Mouse (Mus musculus): ENCODE measurements around the gene Tbc1d22b. TPM values are rescaled to one million over a fixed set of nuclear protein-coding genes. Genes with fewer than 3 reads are reported as not detected.

Gene Tbc1d22b
- polyA plus RNA-seq, 1 experiment from 2014 or later, result 20.9 TPM

- no peak overlapping the region for H3K27ac ChIP-seq (ENCODE audit: low read depth, low read length)
- no peaks in the 10 kb centered on the region for H3K9me3 ChIP-seq (ENCODE audit: control insufficient read depth, low read length)
- no peaks in the 10 kb centered on the region for H3K36me3 ChIP-seq (ENCODE audit: control insufficient read depth, insufficient read depth, low read length)
- H3K27me3 ChIP-seq (ENCODE audit: control insufficient read depth, insufficient read depth, low read length), result no peaks in the 10 kb centered on the region
- H3K4me2 ChIP-seq (ENCODE audit: low read depth, low read length, severe bottlenecking), result no peak overlapping the region
- ATAC-seq (replicated peaks; ENCODE audit: low FRiP score) (no peak), DNase-seq (ENCODE audit: low spot score) (no peak)
- H3K9ac ChIP-seq (ENCODE audit: low read length), result no peak overlapping the region
- no peak overlapping the region for H3K4me3 ChIP-seq (ENCODE audit: low read depth, low read length)
- 76% methylated on average over 10 of the region's 10 CpGs for WGBS
- H3K4me1 ChIP-seq (replicated peaks; ENCODE audit: control insufficient read depth, insufficient read depth, low read length), result no peaks in the 10 kb centered on the region
These were observed 17.7 kb upstream of the Tbc1d22b start for GRCm38 (mm10) chr17:29531757-29532384.

DNA sequence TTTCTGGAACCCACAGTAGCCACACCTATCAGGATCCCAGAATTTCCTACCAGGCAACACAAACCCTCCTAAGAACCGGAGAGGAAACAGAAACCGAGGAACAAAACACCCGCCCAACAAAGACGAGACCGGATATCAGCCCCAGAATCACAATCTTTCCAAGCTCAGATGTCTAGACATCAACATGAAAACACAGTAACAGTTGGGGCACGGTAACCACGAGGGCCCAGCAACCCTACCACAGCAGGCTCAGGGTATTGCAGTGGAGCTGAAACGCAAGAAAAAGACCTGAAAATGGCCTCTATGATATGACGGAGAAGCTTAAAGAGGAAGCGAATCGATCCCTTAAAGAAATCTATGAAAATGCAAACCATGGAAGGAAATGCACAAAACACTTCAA lies 15.7 kb upstream of the Tbc1d22b start:
- ATAC-seq (replicated peaks; ENCODE audit: low FRiP score) (no peak), DNase-seq (ENCODE audit: low spot score) (no peak)
- Histone ChIP-seq H3K36me3 (ENCODE audit: control insufficient read depth, insufficient read depth, low read length) (no peaks in the 10 kb centered on the region), H3K9me3 (ENCODE audit: control insufficient read depth, low read length) (no peaks in the 10 kb centered on the region), H3K9ac (ENCODE audit: low read length) (no peak overlapping the region), H3K27me3 (ENCODE audit: control insufficient read depth, insufficient read depth, low read length) (no peaks in the 10 kb centered on the region), H3K4me3 (ENCODE audit: low read depth, low read length) (no peak overlapping the region), H3K27ac (ENCODE audit: low read depth, low read length) (no peak overlapping the region), H3K4me1 (replicated peaks; ENCODE audit: control insufficient read depth, insufficient read depth, low read length) (no peaks in the 10 kb centered on the region), H3K4me2 (ENCODE audit: low read depth, low read length, severe bottlenecking) (no peak overlapping the region)
- WGBS, result 92% methylated on average over 11 of the region's 11 CpGs

GRCm38 (mm10) chr17:29540426-29540825 lies 9.2 kb upstream of the Tbc1d22b start:
- DNase-seq (ENCODE audit: low spot score) (no peak), ATAC-seq (replicated peaks; ENCODE audit: low FRiP score) (no peak)
- no peaks in the 10 kb centered on the region for H3K4me1 ChIP-seq (replicated peaks; ENCODE audit: control insufficient read depth, insufficient read depth, low read length)
- no peak overlapping the region for H3K4me3 ChIP-seq (ENCODE audit: low read depth, low read length)
- no peaks in the 10 kb centered on the region for H3K27me3 ChIP-seq (ENCODE audit: control insufficient read depth, insufficient read depth, low read length)
- no peaks in the 10 kb centered on the region for H3K9me3 ChIP-seq (ENCODE audit: control insufficient read depth, low read length)
- no peak overlapping the region for H3K4me2 ChIP-seq (ENCODE audit: low read depth, low read length, severe bottlenecking)
- 88% methylated on average over 8 of the region's 8 CpGs for WGBS
- H3K36me3 ChIP-seq (ENCODE audit: control insufficient read depth, insufficient read depth, low read length), result no peaks in the 10 kb centered on the region
- H3K27ac ChIP-seq (ENCODE audit: low read depth, low read length), result no peak overlapping the region
- H3K9ac ChIP-seq (ENCODE audit: low read length), result no peak overlapping the region

DNA sequence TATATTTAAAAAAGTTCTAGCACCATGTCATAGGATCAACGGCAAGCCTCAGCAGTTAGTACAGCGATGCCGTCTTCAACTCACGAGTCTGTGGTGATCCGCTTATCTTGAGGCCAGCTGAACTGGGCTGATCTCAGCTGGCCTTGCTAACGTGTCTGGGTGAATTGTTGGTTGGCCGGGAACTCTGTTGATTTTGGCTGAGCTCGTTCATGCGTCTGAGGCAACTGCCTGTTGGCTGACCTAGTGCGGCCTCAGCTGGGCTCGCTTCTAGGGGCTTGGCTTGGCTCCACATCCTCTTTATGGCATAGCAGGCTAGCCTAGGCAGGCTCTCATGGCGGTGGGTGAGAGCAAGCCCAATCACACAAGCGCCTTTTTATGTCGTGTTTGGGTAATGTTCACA lies 8.2 kb upstream of the Tbc1d22b start:
- Histone ChIP-seq H3K9me3 (ENCODE audit: control insufficient read depth, low read length) (no peaks in the 10 kb centered on the region), H3K4me1 (replicated peaks; ENCODE audit: control insufficient read depth, insufficient read depth, low read length) (no peaks in the 10 kb centered on the region), H3K4me2 (ENCODE audit: low read depth, low read length, severe bottlenecking) (no peak overlapping the region), H3K36me3 (ENCODE audit: control insufficient read depth, insufficient read depth, low read length) (no peaks in the 10 kb centered on the region), H3K27ac (ENCODE audit: low read depth, low read length) (no peak overlapping the region), H3K27me3 (ENCODE audit: control insufficient read depth, insufficient read depth, low read length) (no peaks in the 10 kb centered on the region), H3K4me3 (ENCODE audit: low read depth, low read length) (no peak overlapping the region), H3K9ac (ENCODE audit: low read length) (no peak overlapping the region)
- no peak for DNase-seq (ENCODE audit: low spot score)
- no peak for ATAC-seq (replicated peaks; ENCODE audit: low FRiP score)
- 89% methylated on average over 14 of the region's 14 CpGs for WGBS

DNA sequence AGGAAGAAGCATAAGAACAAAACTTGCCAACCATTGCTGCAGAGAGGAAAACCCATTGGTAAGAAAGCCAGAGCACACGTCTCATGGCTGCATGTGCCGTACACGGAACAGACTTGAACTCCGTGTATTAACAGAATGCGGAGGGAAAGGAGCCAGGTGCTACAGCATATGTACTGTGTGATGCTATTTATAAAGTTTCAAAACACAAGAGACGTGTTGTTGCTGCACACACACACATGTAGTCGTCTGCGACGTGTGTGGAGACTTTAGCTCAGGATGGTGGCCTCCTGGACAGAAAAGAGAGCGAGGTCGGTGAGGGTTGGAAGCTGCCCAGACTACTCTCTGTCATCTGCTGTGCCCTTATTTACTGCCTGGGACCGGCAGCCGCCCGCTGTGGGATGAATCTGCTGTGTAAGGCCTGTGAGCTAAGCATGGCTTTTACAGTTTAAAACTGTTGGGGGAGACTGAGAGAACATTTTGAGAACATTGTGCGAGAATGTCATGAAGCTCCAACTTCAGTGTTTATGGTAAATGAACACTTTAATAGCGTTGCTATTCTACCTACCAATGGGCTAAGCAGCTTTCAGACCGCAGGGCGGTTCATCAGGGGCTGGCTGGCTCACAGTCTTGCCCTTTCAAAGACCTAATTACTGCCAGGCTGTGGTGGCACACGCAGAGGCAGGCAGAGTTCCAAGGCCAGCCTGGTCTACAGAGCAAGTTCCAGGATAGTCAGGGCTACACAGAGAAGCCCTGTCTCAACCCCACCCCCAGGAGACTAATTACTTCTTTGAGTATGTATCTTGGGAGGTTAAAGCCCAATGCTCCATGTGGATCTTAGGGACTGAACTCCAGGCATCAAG lies 6.5 kb upstream of the Tbc1d22b start:
- Histone ChIP-seq H3K4me3 (ENCODE audit: low read depth, low read length) (no peak overlapping the region), H3K27me3 (ENCODE audit: control insufficient read depth, insufficient read depth, low read length) (no peaks in the 10 kb centered on the region), H3K4me2 (ENCODE audit: low read depth, low read length, severe bottlenecking) (no peak overlapping the region), H3K36me3 (ENCODE audit: control insufficient read depth, insufficient read depth, low read length) (no peaks in the 10 kb centered on the region), H3K9me3 (ENCODE audit: control insufficient read depth, low read length) (no peaks in the 10 kb centered on the region), H3K27ac (ENCODE audit: low read depth, low read length) (no peak overlapping the region), H3K4me1 (replicated peaks; ENCODE audit: control insufficient read depth, insufficient read depth, low read length) (no peaks in the 10 kb centered on the region), H3K9ac (ENCODE audit: low read length) (no peak overlapping the region)
- DNase-seq (ENCODE audit: low spot score) (no peak), ATAC-seq (replicated peaks; ENCODE audit: low FRiP score) (no peak)
- WGBS, result 87% methylated on average over 19 of the region's 19 CpGs

- H3K9ac ChIP-seq (ENCODE audit: low read length), result no peak overlapping the region
- ATAC-seq (replicated peaks; ENCODE audit: low FRiP score) (no peak), DNase-seq (ENCODE audit: low spot score) (no peak)
- H3K4me2 ChIP-seq (ENCODE audit: low read depth, low read length, severe bottlenecking), result no peak overlapping the region
- no peaks in the 10 kb centered on the region for H3K27me3 ChIP-seq (ENCODE audit: control insufficient read depth, insufficient read depth, low read length)
- H3K4me1 ChIP-seq (replicated peaks; ENCODE audit: control insufficient read depth, insufficient read depth, low read length), result no peaks in the 10 kb centered on the region
- no peak overlapping the region for H3K4me3 ChIP-seq (ENCODE audit: low read depth, low read length)
- 85% methylated on average over 2 of the region's 2 CpGs for WGBS
- H3K36me3 ChIP-seq (ENCODE audit: control insufficient read depth, insufficient read depth, low read length), result no peaks in the 10 kb centered on the region
- H3K27ac ChIP-seq (ENCODE audit: low read depth, low read length), result no peak overlapping the region
- H3K9me3 ChIP-seq (ENCODE audit: control insufficient read depth, low read length), result no peaks in the 10 kb centered on the region
These were observed 5.5 kb upstream of the Tbc1d22b start for GRCm38 (mm10) chr17:29544064-29544463.

- H3K36me3 ChIP-seq (ENCODE audit: control insufficient read depth, insufficient read depth, low read length), result no peaks in the 10 kb centered on the region
- no peak for ATAC-seq (replicated peaks; ENCODE audit: low FRiP score)
- H3K4me2 ChIP-seq (ENCODE audit: low read depth, low read length, severe bottlenecking), result no peak overlapping the region
- no peak overlapping the region for H3K4me3 ChIP-seq (ENCODE audit: low read depth, low read length)
- WGBS, result 94% methylated on average over 5 of the region's 5 CpGs
- no peak for DNase-seq (ENCODE audit: low spot score)
- H3K4me1 ChIP-seq (replicated peaks; ENCODE audit: control insufficient read depth, insufficient read depth, low read length), result no peaks in the 10 kb centered on the region
- no peaks in the 10 kb centered on the region for H3K9me3 ChIP-seq (ENCODE audit: control insufficient read depth, low read length)
- H3K27ac ChIP-seq (ENCODE audit: low read depth, low read length), result no peak overlapping the region
- no peaks in the 10 kb centered on the region for H3K27me3 ChIP-seq (ENCODE audit: control insufficient read depth, insufficient read depth, low read length)
- H3K9ac ChIP-seq (ENCODE audit: low read length), result no peak overlapping the region
These were observed 4.3 kb upstream of the Tbc1d22b start for GRCm38 (mm10) chr17:29545241-29545640.

- Histone ChIP-seq H3K27me3 (ENCODE audit: control insufficient read depth, insufficient read depth, low read length) (no peaks in the 10 kb centered on the region), H3K4me2 (ENCODE audit: low read depth, low read length, severe bottlenecking) (no peak overlapping the region), H3K4me1 (replicated peaks; ENCODE audit: control insufficient read depth, insufficient read depth, low read length) (peaks cover 4% of the 10 kb centered on the region; the same call in 1 of the 2 replicates), H3K4me3 (ENCODE audit: low read depth, low read length) (no peak overlapping the region), H3K36me3 (ENCODE audit: control insufficient read depth, insufficient read depth, low read length) (no peaks in the 10 kb centered on the region), H3K9ac (ENCODE audit: low read length) (no peak overlapping the region), H3K9me3 (ENCODE audit: control insufficient read depth, low read length) (no peaks in the 10 kb centered on the region), H3K27ac (ENCODE audit: low read depth, low read length) (no peak overlapping the region)
- DNase-seq (ENCODE audit: low spot score) (no peak), ATAC-seq (replicated peaks; ENCODE audit: low FRiP score) (no peak)
- WGBS, result 76% methylated on average over 3 of the region's 3 CpGs
These were observed 1.1 kb upstream of the Tbc1d22b start for GRCm38 (mm10) chr17:29548494-29548893.

Measured in forebrain, embryonic 11.5 days (tissue).